Mouse (Mus musculus) MEL (cell line): Measurements from ENCODE around the gene Nip7. TPM values are rescaled to one million over a fixed set of nuclear protein-coding genes. Genes with fewer than 3 reads are reported as not detected.
A peak's percentile ranks its signal among the peaks of the same experiment; 100 is the strongest.

Source experiments
- DNase-seq: peaks from one replicate; pipeline ENCODE4 v3.0.0; 2011; ENCODE audit warnings: low read depth, low spot score
- H3K27ac ChIP-seq: 2 replicates; pipeline ENCODE4 v1.5.1; 2012; ENCODE audit warnings: low read depth, mild to moderate bottlenecking, control low read depth, low read length, moderate library complexity; ENCODE audit not compliant: control insufficient read depth
- H3K27me3 ChIP-seq, 2 experiments: fragments of 150-350 bp in 1 of 2; sonication (generic) in 1 of 2; 2 replicates each; pipeline ENCODE4 v1.6.1; 2012; ENCODE audit warnings: low read length in 2 of 2, mild to moderate bottlenecking in 2 of 2, improper control_type of control experiment in 1 of 2, moderate library complexity in 1 of 2; ENCODE audit not compliant: insufficient read depth in 2 of 2, control insufficient read depth in 1 of 2
- H3K36me3 ChIP-seq, 2 experiments: 2 replicates each; pipeline ENCODE4 v1.6.1; 2012 to 2014; ENCODE audit warnings: low read length in 2 of 2, improper control_type of control experiment in 1 of 2, inconsistent platforms in 1 of 2, mild to moderate bottlenecking in 1 of 2; ENCODE audit not compliant: insufficient read depth in 2 of 2, control insufficient read depth in 1 of 2
- H3K4me1 ChIP-seq, 2 experiments: fragments of 150-350 bp in 1 of 2; sonication (generic) in 1 of 2; 2 replicates each; pipeline ENCODE4 v1.6.1; 2012; ENCODE audit warnings: low read length in 2 of 2, improper control_type of control experiment in 1 of 2, mild to moderate bottlenecking in 1 of 2; ENCODE audit not compliant: insufficient read depth in 2 of 2, control insufficient read depth in 1 of 2
- H3K4me3 ChIP-seq, 2 experiments: fragments of 150-350 bp in 1 of 2; sonication (generic) in 1 of 2; 2 replicates each; pipeline ENCODE4 v1.5.1; 2012; ENCODE audit warnings: low read depth in 2 of 2, low read length in 2 of 2, mild to moderate bottlenecking in 2 of 2, moderate library complexity in 2 of 2, control low read depth in 1 of 2, improper control_type of control experiment in 1 of 2; ENCODE audit not compliant: control insufficient read depth in 1 of 2, insufficient read depth in 1 of 2
- H3K79me2 ChIP-seq: 2 replicates; pipeline ENCODE4 v1.6.1; 2012; ENCODE audit warnings: mild to moderate bottlenecking, low read length, moderate library complexity; ENCODE audit not compliant: control insufficient read depth, poor library complexity, insufficient read depth
- H3K9ac ChIP-seq: 2 replicates; pipeline ENCODE4 v1.6.1; 2012; ENCODE audit warnings: low read depth, mild to moderate bottlenecking, control low read depth, low read length, moderate library complexity; ENCODE audit not compliant: control insufficient read depth, poor library complexity, severe bottlenecking
- H3K9me3 ChIP-seq: fragments of 150-350 bp; sonication (generic); replicated peaks from 2 replicates; pipeline ENCODE4 v1.6.1; 2012; ENCODE audit warnings: mild to moderate bottlenecking, low read length, improper control_type of control experiment, moderate library complexity; ENCODE audit not compliant: insufficient read depth
- BHLHE40 ChIP-seq: IDR thresholded peaks from 2 replicates; pipeline ENCODE4 v1.6.1; 2012; ENCODE audit warnings: low read depth, mild to moderate bottlenecking, inconsistent platforms, low read length, improper control_type of control experiment, borderline replicate concordance
- CHD1 ChIP-seq: IDR thresholded peaks from 2 replicates; pipeline ENCODE4 v1.6.1; 2012; ENCODE audit warnings: low read depth, mild to moderate bottlenecking, inconsistent platforms, low read length, improper control_type of control experiment
- CHD2 ChIP-seq: IDR thresholded peaks from 2 replicates; pipeline ENCODE4 v1.6.1; 2011; ENCODE audit warnings: low read length, improper control_type of control experiment
- CTCF ChIP-seq, 3 experiments: IDR thresholded peaks in 2 of 3; conservative IDR thresholded peaks in 1 of 3; 2 replicates each; pipeline ENCODE4 v1.5.1; 2011 to 2012; ENCODE audit warnings: low read length in 3 of 3, low read depth in 2 of 3, mild to moderate bottlenecking in 2 of 3, improper control_type of control experiment in 1 of 3, inconsistent platforms in 1 of 3, mixed read lengths in 1 of 3, moderate library complexity in 1 of 3; ENCODE audit not compliant: control insufficient read depth in 1 of 3, insufficient read depth in 1 of 3, poor library complexity in 1 of 3, severe bottlenecking in 1 of 3
- ELF1 ChIP-seq: IDR thresholded peaks from 2 replicates; pipeline ENCODE4 v1.6.1; 2014; ENCODE audit warnings: low read depth, mild to moderate bottlenecking, inconsistent platforms, low read length, improper control_type of control experiment, moderate library complexity
- GABPA ChIP-seq: IDR thresholded peaks from 2 replicates; pipeline ENCODE4 v1.6.1; 2012; ENCODE audit warnings: low read depth, mild to moderate bottlenecking, inconsistent platforms, low read length, improper control_type of control experiment, moderate library complexity
- GATA1 ChIP-seq: IDR thresholded peaks from 2 replicates; pipeline ENCODE4 v1.6.1; 2011; ENCODE audit warnings: low read depth, low read length, improper control_type of control experiment
- HCFC1 ChIP-seq: IDR thresholded peaks from 2 replicates; pipeline ENCODE4 v1.6.1; 2012; ENCODE audit warnings: low read depth, mild to moderate bottlenecking, inconsistent platforms, low read length, improper control_type of control experiment, moderate library complexity
- JUND ChIP-seq: IDR thresholded peaks from 2 replicates; pipeline ENCODE4 v1.6.1; 2011; ENCODE audit warnings: low read depth, mild to moderate bottlenecking, improper control_type of control experiment, low read length
- KAT2A ChIP-seq: conservative IDR thresholded peaks from 2 replicates; pipeline ENCODE4 v1.6.1; 2012; ENCODE audit warnings: low read depth, low read length, improper control_type of control experiment, inconsistent platforms
- MAFK ChIP-seq: IDR thresholded peaks from 2 replicates; pipeline ENCODE4 v1.6.1; 2011; ENCODE audit warnings: low read depth, mild to moderate bottlenecking, low read length, improper control_type of control experiment, borderline replicate concordance
- MAX ChIP-seq: IDR thresholded peaks from 2 replicates; pipeline ENCODE4 v1.6.1; 2011; ENCODE audit warnings: low read length, improper control_type of control experiment
- MAZ ChIP-seq: IDR thresholded peaks from 2 replicates; pipeline ENCODE4 v1.6.1; 2012; ENCODE audit warnings: low read depth, mild to moderate bottlenecking, inconsistent platforms, low read length, improper control_type of control experiment
- MEF2A ChIP-seq: IDR thresholded peaks from 2 replicates; pipeline ENCODE4 v1.6.1; 2014; ENCODE audit warnings: low read depth, mild to moderate bottlenecking, inconsistent platforms, low read length, improper control_type of control experiment; ENCODE audit not compliant: poor library complexity, insufficient replicate concordance, severe bottlenecking; ENCODE audit errors: extremely low read depth
- MXI1 ChIP-seq: IDR thresholded peaks from 2 replicates; pipeline ENCODE4 v1.6.1; 2011; ENCODE audit warnings: mild to moderate bottlenecking, low read depth, low read length, improper control_type of control experiment
- MYB ChIP-seq: IDR thresholded peaks from 2 replicates; pipeline ENCODE4 v1.6.1; 2011; ENCODE audit warnings: mild to moderate bottlenecking, low read depth, low read length, improper control_type of control experiment
- MYC ChIP-seq: IDR thresholded peaks from 2 replicates; pipeline ENCODE4 v1.6.1; 2011; ENCODE audit warnings: low read depth, mild to moderate bottlenecking, low read length, improper control_type of control experiment, moderate library complexity
- NELFE ChIP-seq: IDR thresholded peaks from 2 replicates; pipeline ENCODE4 v1.6.1; 2011; ENCODE audit warnings: low read depth, low read length, improper control_type of control experiment
- NRF1 ChIP-seq: IDR thresholded peaks from 2 replicates; pipeline ENCODE4 v1.6.1; 2014; ENCODE audit warnings: low read depth, mild to moderate bottlenecking, inconsistent platforms, low read length, improper control_type of control experiment, moderate library complexity; ENCODE audit not compliant: poor library complexity, insufficient read depth, severe bottlenecking
- POLR2A ChIP-seq, 2 experiments: IDR thresholded peaks; 2 replicates each; pipeline ENCODE4 v1.6.1; 2011 to 2012; ENCODE audit warnings: low read length in 2 of 2, mild to moderate bottlenecking in 2 of 2, control low read depth in 1 of 2, improper control_type of control experiment in 1 of 2, low read depth in 1 of 2, moderate library complexity in 1 of 2; ENCODE audit not compliant: control insufficient read depth in 1 of 2, insufficient read depth in 1 of 2, poor library complexity in 1 of 2
- POLR2AphosphoS2 ChIP-seq: IDR thresholded peaks from 2 replicates; pipeline ENCODE4 v1.6.1; 2011; ENCODE audit warnings: low read length, improper control_type of control experiment
- POLR2AphosphoS5 ChIP-seq: IDR thresholded peaks from 2 replicates; pipeline ENCODE4 v1.6.1; 2012; ENCODE audit warnings: low read depth, borderline replicate concordance, mild to moderate bottlenecking, inconsistent platforms, low read length, moderate library complexity, mixed read lengths
- RAD21 ChIP-seq: IDR thresholded peaks from 2 replicates; pipeline ENCODE4 v1.6.1; 2011; ENCODE audit warnings: mild to moderate bottlenecking, low read depth, low read length, improper control_type of control experiment
- SIN3A ChIP-seq: IDR thresholded peaks from 2 replicates; pipeline ENCODE4 v1.6.1; 2012; ENCODE audit warnings: low read length, improper control_type of control experiment, inconsistent platforms
- TAL1 ChIP-seq: IDR thresholded peaks from 2 replicates; pipeline ENCODE4 v1.6.1; 2012; ENCODE audit warnings: mild to moderate bottlenecking, inconsistent platforms, low read length, moderate library complexity, mixed read lengths
- TBP ChIP-seq: IDR thresholded peaks from 2 replicates; pipeline ENCODE4 v1.8.0; 2011; ENCODE audit warnings: low read depth, low read length, improper control_type of control experiment
- TCF12 ChIP-seq: IDR thresholded peaks from 2 replicates; pipeline ENCODE4 v1.6.1; 2014; ENCODE audit warnings: low read depth, mild to moderate bottlenecking, inconsistent platforms, low read length, improper control_type of control experiment, moderate library complexity
- UBTF ChIP-seq: IDR thresholded peaks from 2 replicates; pipeline ENCODE4 v1.6.1; 2012; ENCODE audit warnings: low read depth, mild to moderate bottlenecking, inconsistent platforms, low read length, improper control_type of control experiment, moderate library complexity, borderline replicate concordance; ENCODE audit not compliant: insufficient read depth
- USF2 ChIP-seq, 2 experiments: IDR thresholded peaks; 2 replicates each; pipeline ENCODE4 v1.6.1; 2011 to 2012; ENCODE audit warnings: improper control_type of control experiment in 2 of 2, low read length in 2 of 2, borderline replicate concordance in 1 of 2, inconsistent platforms in 1 of 2, low read depth in 1 of 2, mild to moderate bottlenecking in 1 of 2; ENCODE audit not compliant: insufficient read depth in 1 of 2
- ZMIZ1 ChIP-seq: IDR thresholded peaks from 2 replicates; pipeline ENCODE4 v1.6.1; 2012; ENCODE audit warnings: low read depth, mild to moderate bottlenecking, inconsistent platforms, low read length, improper control_type of control experiment, moderate library complexity
- polyA plus RNA-seq, 2 experiments: library from polyadenylated mRNA; stranded (reverse) in 1 of 2; unstranded in 1 of 2; fragments of >175 nt in 1 of 2; fragments of >200 nt in 1 of 2; gene quantifications; 2 replicates each; pipeline versions ENCODE4 v1.2.1 to v1.2.4; 2012; ENCODE audit warnings: low replicate concordance in 2 of 2, low read depth in 1 of 2; ENCODE audit not compliant: insufficient read length in 2 of 2, insufficient read depth in 1 of 2, missing spikeins in 1 of 2
- total RNA-seq: library from RNA; depleted of rRNA; stranded (reverse); fragments of 300-350 nt; gene quantifications from 2 replicates; pipeline ENCODE4 v1.2.3, GENCODE M21; 2012

Nip7 gene
- total and polyA plus RNA-seq, 3 experiments = 189 to 336 (median 278) TPM

- no peak; the same call in none of the 2 replicates for TF ChIP-seq SIN3A
- TF ChIP-seq CHD1 = no peak
- TF ChIP-seq UBTF = no peak
- TF ChIP-seq MXI1 = no peak; the same call in none of the 2 replicates
- TF ChIP-seq TCF12 = peak; percentile 50
- no peak for TF ChIP-seq GATA1
- TF ChIP-seq RAD21 = no peak
- TF ChIP-seq POLR2AphosphoS5 = no peak
- TF ChIP-seq ELF1 = peak; percentile 82
- TF ChIP-seq USF2 (IDR thresholded peaks at IDR 0.05; ENCODE audit: borderline replicate concordance in 1 of 2, insufficient read depth in 1 of 2, low read depth in 1 of 2, low read length in 2 of 2) = no peak
- TF ChIP-seq NRF1 = peak; percentile 76
- no peak; the same call in 1 of the 2 replicates for TF ChIP-seq TBP
- TF ChIP-seq JUND = no peak
- peak; percentile 59 for TF ChIP-seq MAX
- no peak for TF ChIP-seq GABPA
- TF ChIP-seq MAFK = no peak
- TF ChIP-seq MYC = peak; percentile 68
- TF ChIP-seq MAZ = no peak
- TF ChIP-seq HCFC1 = peak; percentile 87
- TF ChIP-seq TAL1 = no peak
- TF ChIP-seq BHLHE40 = no peak; the same call in 1 of the 2 replicates
- TF ChIP-seq CHD2 = no peak
- TF ChIP-seq ZMIZ1 = peak; percentile 71
- no peak for TF ChIP-seq CTCF (IDR thresholded peaks at IDR 0.05 in 2 of 3, conservative IDR thresholded peaks at IDR 0.05 in 1 of 3; ENCODE audit: control insufficient read depth in 1 of 3, insufficient read depth in 1 of 3, low read depth in 2 of 3, low read length in 3 of 3, poor library complexity in 1 of 3, severe bottlenecking in 1 of 3)
- TF ChIP-seq MEF2A = no peak
- TF ChIP-seq POLR2AphosphoS2 = peak; percentile 81
- TF ChIP-seq MYB = no peak
- TF ChIP-seq KAT2A = no peak; the same call in 1 of the 2 replicates
- peak; percentile 73 to 81; a peak in 3 of 4 replicates for TF ChIP-seq POLR2A (IDR thresholded peaks at IDR 0.05; ENCODE audit: control insufficient read depth in 1 of 2, insufficient read depth in 1 of 2, low read depth in 1 of 2, low read length in 2 of 2, poor library complexity in 1 of 2)
- TF ChIP-seq NELFE = peak; percentile 59; the same call in 1 of the 2 replicates
- peak; percentile 87 for DNase-seq
- H3K27ac ChIP-seq = peak within 1 kb of the TSS; percentile 92
- peaks cover 27% of the 10 kb centered on the region for H3K79me2 ChIP-seq
- peaks cover 0 to 6% of the 10 kb centered on the region in 2 experiments; a peak in 2 of 4 replicates for H3K4me1 ChIP-seq
- peak within 1 kb of the TSS; percentile 95 for H3K9ac ChIP-seq
- H3K9me3 ChIP-seq = no peaks in the 10 kb centered on the region
- H3K36me3 ChIP-seq = peaks cover 14% of the 10 kb centered on the region in 2 experiments
- peak within 1 kb of the TSS; percentile 89 to 98 for H3K4me3 ChIP-seq
- no peaks in the 10 kb centered on the region for H3K27me3 ChIP-seq
Measured at GRCm38 (mm10) chr8:107048061-107048941, 8.4 kb upstream of the Nip7 start, which contains the start of gene Pdf. Pdf (minus strand) TSS chr8:107048614.
